Mouse (Mus musculus) megakaryocyte, embryonic 14.5 days (primary cell): Measurements from ENCODE around the gene Orai3.

Source experiments
- FLI1 ChIP-seq: IDR thresholded peaks from 2 replicates; pipeline ENCODE4 v1.6.1; 2012; ENCODE audit warnings: low read length, inconsistent platforms, mixed read lengths
- GATA1 ChIP-seq: IDR thresholded peaks from 3 replicates; pipeline ENCODE4 v1.6.1; 2012; ENCODE audit warnings: mixed read lengths, low read length, inconsistent platforms, borderline replicate concordance

GRCm38 (mm10) chr7:127765756-127766155 is 3.9 kb upstream of the Orai3 start:
- TF ChIP-seq GATA1 (no peak), FLI1 (no peak)
